Mouse (Mus musculus): ENCODE data around the gene Stard10. TPM values are rescaled to one million over a fixed set of nuclear protein-coding genes. Genes with fewer than 3 reads are reported as not detected.

Stard10 gene
- total RNA-seq, 2 experiments from 2014 or later, result 22.5 to 60.5 TPM

DNA sequence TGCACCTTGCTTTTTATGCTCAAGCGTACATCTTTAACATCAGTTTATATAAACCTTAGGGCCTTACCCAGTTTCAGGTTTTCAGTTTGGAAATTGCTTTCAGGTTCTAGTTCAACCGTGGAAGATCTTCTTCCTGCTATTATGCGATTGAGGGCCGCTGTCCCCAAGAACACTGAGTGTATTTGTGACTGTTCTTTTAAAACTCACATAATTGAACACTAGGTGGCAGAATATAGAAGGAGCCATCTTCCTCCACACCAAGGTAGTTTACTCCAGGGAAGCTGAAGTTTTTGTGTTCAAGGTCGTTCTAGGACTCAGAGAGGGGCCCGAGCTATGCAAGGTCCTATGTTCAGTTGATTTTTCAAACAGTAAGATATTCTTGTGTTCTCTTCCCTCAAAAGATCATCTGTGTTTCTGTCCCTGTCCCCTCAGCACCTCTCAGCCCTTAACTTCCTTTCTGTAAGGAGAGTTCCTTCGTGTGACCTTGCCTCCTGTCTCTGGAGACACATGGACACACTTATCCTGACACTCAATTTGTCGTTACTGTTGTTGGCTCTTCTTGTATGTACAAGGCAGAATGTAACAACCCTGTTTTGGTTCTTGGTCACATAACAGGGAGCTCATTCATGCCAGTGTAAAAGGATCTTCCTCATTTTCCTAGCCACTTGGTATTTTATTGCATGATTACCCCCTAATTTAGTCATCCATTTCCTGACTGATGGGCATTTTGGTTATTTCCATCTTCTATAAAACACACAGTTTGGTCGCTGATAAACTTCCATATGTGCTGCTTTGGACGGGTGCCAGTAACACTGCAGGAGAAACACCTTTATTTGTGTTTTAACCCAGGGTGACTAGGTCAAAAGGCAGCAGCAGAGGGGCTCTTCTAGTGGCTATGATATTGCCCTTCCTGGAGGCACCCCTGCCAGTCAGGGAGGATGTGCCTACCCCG is 51.3 kb downstream of the Stard10 start:
- DNase-seq, result no peak

DNA sequence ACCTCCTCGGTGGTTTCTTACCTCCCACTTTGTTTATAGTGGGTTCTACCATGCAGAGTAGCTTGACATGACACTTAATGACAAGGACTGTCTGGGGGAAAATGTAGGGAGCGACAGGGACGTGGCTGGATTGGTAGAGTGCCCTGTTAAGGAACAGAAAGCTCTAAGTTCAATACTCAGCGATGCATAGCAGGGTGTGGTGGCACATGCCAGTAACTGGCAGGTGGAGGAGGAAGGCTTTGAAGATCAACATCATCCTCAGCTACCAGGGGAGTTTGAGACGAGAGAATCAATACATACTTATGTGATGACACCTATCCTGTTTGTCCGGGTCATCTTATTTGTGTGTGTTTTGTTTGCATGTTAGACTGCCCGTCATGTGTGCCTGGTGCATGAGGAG is 52.8 kb downstream of the Stard10 start:
- DNase-seq, result no peak

DNA sequence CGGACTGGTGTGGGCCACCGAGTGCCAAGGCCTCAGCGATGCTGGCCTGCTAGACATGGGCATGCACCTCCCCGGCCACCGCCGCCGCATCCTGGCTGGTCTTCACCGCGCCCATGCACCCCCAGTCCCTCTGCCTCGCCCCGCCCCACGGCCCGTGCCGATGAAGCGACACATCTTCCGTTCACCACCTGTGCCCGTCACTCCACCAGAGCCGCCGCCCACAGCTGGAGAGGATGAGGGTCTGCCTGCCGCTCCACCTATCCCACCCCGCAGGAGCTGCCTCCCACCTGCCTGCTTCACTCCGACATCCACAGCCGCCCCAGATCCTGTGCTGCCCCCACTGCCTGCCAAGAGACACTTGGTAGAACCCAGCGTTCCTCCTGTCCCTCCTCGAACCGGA is 56.2 kb downstream of the Stard10 start:
- DNase-seq, result no peak

DNA sequence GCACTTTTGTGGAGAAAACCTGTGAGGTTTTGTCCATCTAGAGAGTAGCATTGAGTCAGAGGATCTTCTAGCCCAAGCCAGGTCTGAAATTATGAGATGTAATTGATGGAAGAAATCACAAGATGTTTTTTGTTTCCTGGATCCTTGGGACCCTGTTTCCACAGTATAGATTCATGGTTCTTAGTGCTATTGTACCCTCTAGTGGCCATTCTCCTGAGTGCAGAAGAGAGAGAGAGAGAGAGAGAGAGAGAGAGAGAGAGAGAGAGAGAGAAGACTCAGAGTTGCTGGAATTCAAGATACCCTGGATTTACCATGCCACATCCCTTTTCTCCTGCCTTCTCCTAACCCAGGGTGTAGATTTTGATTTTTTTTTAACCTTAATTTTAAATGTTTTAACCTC is 57.3 kb downstream of the Stard10 start:
- DNase-seq, result no peak

DNA sequence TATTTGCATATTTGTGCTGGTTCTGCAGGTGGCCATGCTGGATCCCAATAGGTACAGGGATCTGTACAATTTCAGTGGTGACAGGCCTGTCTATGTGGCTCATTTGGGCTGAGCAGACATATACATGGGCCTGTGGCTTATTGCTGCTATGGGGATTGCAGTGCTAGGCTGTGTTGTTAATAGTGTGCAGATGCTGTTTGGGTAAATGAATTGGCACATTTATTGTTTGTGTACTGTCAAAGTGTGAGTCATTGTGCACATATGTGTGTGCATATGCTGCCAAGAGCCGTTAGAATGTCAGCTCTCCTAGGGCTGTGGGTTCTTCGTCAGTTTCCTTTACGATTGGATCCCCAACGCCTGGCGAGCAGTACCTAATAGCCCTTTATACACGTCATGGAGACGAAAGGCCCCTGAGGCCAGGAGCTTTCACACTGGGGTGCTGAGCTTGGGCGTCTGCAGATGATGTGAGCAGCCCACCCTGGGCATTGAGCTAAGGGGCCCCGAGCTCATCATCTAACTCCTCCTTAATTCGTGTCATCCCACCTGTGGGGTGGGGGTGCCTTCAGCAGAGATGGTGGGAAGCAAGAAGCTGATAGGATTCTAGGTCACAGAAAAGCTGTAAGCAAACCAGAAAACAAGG is 59.9 kb downstream of the Stard10 start:
- DNase-seq, result no peak

DNA sequence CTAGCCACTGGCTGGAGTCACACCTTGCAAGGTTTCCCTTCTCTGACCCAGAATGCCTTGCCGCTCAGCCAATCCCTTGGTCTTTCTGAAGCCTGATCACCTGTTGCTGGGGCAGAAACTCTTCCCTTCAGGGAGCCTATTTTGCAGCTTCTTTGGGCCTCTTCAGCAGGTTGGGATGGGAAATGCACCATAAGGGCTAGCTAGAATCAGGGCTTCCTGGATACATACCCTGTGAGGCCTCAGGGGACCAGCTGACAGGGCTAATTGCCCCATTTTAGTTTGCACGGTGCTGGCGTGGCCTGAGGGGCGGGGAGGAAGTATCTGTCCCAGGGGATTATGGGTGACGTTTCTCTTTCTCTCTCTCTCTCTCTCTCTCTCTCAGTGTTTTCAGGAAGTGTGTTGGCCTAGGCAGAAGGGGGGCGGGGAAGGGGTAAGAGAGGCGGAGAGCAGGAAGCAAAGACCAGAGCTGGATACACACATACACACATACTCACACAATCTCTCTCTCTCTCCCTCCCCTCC is 60.9 kb downstream of the Stard10 start:
- peak; percentile 62 to 82 for DNase-seq

DNA sequence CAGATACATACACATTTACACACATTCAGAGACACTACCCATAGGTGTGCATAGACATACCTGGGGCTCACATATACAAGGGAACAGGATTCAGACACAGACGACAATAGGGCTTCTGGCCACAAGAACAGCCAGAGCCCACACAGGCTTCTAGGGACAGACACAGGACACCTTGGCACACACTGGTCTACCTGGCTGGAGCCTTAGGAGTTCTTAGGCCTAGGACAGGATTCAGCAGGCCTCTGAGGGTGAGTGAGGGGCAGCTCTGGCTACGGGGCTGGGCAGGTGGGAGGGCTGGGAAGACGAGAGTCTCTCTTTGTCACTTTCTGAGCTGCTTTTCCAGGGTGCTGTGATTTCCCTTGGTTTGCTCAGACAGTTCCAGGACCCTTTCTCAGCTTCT is 61.4 kb downstream of the Stard10 start:
- DNase-seq, result no peak

DNA sequence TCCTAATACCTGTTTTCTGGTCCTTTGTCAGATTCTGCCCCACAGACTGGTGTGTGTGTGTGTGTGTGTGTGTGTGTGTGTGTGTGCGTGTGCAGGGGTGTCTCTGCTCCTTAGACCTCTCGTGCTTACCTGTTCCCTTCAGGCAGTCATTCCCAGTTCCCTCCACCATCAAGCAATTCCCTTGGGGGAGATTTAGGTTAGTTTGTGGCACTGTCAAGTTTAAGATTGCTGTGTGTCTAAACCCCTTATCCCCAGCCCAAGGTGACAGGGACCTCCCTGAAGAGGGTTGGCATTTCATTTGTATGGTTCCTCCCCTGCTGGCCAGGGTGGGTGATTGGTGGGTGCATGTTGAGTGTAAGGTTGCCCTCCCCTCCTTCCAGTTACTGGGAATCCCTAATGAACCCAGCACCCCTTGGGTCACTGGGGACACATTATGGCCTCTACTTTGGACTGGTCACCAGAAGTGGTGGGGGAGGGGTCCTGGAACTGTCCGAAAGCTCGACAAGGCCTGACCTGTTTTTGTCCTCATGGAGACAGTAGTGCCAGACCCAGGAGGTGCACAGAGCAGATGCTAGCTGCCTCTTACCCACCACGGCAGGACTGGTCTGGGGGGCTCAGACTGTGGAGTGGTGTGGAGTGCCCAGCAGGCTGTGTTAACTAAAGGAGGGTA is 62.0 kb downstream of the Stard10 start:
- DNase-seq, result peak in 1 of 2 experiments; percentile 55

DNA sequence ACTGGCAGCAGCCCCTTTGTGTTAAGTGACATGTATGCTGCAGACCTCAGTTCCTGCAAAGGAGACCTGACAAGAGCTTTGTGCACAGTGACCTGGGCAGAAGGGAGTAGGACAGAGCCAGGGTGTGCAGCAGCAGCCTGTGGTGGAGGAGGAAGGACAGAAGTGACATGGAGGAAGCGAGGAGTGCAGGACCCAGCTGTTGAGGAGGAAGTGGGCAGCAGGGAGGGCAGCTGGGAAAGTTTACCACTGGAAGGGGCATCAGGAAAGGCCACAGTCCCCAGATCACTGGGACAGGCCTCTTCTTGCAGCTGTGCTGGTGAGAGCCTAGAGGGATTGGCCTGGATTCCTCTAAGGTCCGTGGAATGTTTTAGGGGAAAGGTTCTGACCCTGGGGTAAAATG is 62.8 kb downstream of the Stard10 start:
- no peak for DNase-seq

DNA sequence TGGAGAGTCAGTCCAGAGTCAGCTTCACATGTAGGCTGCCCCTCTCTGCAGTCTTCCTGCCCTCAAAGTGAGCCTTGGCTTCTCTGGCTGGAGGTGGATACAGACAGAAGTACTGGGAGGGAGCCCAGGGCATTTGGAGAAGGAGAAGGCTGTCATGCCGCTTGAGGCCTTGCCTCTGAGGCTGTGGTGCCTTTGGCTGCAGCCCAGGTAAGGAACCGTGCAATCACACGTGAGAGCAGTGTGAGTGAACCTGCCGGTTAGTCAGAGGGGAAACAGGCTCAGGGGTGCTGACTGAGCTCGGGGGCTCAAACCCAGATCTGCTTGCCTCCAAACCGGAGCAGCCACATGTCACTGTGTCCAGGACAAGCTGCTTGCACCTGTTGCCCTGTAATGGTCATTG is 64.6 kb downstream of the Stard10 start:
- DNase-seq, result no peak

DNA sequence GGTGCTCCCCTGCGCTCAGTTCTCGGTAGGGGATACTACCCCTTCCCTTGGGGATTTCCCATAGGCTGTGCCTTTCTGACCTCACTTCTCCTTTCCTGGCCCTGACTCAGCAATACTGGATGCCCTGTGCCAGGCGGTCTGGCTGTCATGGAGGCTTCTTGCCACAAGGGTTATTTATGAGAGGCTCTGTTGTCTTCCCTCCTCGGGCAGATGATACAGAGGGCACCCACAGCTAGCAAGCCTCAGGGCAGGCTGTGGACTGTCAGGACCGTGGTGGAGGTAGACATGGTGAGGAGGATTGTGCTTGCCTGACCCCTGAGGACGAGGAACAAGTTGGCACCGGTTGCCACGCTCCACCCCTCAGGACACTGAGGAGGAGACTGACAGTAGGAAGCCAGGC is 65.5 kb downstream of the Stard10 start:
- DNase-seq, result peak; percentile 46 to 57

DNA sequence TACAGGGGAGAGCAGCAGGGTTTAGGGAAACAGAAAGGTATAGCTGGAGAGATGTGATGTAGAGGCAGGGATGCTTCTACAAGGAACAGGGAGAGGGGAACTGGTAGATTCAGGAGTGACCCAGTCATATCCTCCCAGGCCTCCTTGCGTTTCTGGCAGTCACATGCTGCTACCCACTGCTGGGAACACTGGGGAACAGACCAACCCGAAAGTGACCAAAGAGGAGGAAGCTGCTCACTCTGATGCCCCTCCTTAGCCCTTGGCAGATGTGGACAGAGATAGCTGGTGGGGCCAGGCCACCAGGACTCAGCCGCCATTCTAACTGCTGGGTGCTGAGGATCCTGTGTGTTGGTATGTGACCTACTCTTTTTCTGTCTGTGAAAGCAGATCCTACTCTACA is 66.9 kb downstream of the Stard10 start:
- no peak for DNase-seq

DNA sequence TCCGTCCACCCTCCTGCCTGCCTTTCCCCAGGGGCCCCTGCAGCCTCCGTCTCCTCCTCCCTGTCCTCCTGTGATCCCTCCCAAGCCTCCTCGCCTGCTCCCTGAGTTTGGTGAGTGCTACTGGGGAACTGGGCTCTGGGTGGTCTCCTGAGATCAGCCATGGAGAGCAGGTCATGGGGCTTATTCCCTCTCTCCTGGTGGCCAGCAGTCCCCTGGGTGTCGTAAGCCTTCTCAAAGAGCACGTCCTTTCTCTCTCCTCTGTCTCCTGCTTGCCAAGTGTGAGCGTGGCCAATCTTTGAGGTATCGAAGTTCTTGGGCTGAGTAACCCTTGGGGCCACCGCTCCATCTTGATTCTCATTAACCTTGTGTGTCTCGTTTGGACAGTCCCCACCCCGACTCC is 68.0 kb downstream of the Stard10 start:
- no peak for DNase-seq

DNA sequence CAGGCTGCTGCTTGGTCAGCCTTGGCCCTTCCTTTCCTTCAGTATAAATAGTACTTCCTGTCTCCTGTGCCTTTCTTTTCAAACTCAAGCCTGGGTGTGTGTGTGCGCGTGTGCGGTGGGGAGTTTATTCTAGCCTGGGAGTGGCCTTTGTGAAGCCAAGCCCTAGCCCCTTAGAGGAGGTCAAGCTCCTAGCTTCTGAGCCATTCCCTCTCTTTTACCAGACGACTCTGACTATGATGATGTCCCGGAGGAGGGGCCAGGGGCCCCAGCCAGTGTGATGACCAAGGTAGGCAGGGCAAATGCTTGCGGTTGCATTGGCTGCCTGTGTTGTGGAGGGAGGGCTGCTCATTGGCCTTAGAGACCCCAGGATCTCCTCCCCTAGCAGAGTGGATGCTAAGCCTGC is 68.4 kb downstream of the Stard10 start:
- no peak for DNase-seq

DNA sequence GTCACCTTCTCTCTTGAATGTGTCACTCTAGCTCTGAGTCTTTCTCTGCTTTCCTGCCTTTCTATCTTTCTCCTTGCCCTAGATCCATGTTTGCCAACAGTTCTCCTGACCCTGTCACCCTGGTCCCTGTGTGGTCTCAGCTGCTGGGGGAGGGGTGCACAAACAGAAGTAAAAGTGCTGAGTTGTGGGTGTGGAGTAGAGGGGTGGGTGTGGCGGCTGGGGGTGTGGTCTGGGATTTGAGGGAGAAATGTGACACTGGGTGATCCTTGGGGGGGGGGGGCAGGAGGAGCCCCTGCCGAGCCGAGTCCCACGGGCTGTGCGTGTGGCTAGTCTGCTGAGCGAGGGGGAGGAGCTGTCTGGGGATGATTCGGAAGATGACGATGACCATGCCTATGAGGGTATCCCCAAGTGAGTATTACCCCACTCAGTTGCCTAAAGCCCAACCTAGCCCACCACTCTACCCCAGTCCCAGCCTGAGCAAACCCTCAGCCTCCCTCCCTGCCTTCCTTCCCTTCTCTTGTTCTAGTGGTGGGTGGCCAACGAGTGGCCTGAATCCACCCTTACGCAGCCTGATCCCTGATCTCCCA is 69.1 kb downstream of the Stard10 start:
- no peak for DNase-seq

DNA sequence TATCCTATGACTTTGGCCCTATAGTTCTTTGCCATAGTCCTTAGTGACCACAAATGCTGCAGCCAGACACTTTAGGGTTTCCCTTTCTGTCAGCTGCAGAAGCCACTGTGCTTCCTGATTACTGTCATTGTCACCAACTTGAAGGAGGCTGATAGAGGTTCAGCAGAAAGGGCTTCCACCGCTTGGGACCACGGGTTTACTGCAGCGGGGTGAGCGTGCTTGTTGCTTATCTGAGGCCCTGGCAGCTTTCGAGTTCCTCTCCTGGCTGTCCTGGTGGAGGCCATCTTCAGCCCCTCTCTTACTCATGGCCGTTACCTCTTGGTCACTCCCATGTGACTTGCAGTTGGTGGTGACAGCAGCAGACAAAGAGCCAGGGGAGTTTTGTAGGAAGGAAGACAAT is 72.4 kb downstream of the Stard10 start:
- DNase-seq, result no peak

DNA sequence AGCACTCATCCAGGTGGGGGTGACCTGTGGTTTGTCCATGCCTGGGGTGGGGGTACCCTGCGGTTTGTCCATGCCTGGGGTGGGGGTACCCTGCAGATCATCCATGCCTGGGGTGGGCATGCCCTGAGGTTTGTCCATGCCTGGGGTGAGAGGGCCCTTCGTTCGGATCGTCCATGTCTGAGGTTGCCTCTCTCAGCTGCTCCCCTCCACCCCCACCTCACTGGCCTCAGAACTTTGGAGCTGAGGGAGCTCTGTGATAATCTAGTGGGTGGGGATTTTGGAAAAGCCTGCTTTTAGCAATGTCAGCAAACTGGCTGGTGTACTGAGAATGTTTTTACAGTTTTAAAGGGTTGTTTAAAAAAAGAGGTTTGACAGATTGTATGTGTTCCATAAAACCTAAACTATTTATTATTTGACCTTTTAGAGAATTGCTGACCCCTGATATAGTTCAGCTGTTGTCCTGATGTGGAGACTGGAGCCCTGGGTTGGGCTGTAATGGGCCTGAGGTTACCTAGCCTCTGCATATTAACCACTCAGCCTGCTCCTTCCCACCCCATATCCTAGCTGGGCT is 75.1 kb downstream of the Stard10 start:
- DNase-seq, result no peak

DNA sequence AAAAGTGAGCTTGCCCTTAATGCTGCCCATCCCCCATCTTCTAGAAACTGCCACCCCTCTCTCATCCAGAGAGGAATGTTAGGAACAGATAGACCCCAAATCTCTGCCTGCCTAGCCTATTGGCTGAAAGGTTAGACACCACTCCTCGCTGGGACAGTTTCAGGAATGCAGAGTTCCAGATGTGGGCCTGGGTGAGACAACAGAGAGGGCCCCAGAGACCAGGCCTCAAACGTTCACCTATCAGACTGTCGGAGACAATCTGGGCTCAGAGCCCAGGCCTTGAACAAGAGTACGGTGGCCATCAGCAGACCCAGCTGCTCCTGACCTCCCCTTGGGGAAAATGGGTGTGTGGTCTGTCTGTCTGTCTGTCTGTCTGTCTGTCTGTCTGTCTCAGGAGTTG is 76.1 kb downstream of the Stard10 start:
- no peak for DNase-seq

DNA sequence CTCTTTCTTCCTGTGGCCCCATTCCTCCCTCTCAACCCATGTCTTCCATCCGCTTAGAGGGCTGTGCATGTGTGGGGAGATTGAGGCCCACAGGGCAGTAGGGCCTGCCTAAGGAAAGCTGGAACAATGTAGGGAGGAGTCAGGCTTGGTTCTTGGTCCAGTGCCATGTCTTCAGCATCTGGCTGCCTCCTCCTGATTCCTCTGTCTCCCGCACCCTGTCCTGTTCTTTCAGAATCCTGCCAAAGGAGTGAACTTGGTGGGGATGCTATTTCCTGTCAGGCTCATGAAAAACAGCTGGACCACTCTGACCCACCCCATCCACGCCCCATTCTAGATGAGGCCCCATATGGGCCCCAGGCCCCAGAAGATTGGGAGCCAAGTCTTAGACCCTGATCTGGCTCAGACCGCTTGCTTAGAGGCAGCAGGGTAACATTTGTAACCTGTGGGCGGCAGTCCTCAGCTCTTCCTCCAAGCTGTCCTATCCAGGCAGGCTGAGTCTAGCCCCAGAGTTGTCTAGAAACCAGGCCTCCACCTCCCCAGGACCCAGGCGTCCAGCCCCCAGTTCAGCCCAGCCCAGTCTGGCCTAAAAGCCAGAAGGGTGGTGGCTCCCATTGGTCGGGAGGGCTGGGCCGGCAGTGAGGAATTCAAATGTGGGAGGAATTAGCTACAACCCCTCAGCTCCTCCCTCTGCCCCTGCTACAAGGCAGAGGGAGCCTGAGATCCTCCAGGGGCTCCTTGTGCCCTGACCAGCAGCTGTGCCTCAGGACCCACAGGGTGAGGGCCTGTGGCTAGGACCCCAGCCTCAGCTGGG is 77.0 kb downstream of the Stard10 start:
- peak in 1 of 2 experiments; percentile 42 for DNase-seq

DNA sequence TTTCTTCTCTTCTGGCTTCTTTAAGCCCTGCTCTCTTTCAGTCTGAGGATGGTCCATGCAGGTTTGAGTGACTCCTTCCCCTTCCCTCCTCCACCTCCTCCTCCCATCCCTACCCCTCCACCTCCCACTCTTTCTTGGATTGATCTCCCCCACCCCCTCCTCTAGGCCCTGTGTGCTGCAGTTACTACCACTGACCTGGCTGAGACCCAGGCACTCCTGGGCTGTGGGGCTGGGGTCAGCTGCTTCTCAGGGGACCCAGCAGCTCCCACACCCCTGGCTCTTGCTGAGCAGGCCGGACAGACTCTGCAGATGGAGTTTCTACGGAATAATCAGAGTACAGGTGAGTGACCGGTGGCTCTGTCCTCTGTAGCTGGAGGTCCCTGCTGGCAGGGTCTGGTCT is 77.7 kb downstream of the Stard10 start:
- no peak for DNase-seq

DNA sequence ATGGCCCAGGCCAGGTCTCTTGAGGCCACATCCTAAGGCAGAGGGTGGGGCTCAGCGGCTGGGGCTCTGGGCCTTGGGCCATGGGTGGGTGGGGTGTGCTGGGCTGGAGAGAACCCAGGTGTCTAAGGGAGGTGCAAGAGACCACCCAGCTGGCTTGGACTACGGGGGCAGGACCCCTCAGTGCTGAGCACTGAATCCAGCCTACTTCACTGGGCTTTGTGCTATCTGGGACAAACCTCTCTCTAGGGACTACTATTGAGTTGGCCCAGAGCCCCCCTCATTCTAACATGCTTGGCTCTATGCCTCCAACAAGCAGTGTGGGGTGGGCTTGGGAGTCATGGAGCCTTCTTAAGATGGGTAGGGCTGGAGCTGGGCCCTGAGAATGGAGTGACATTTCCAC is 78.6 kb downstream of the Stard10 start:
- no peak for DNase-seq

Measured in adrenal gland, postnatal 36 days (tissue).